Mouse (Mus musculus) thymus, postnatal 0 days (tissue): ENCODE measurements around the gene Erp27. TPM values are rescaled to one million over a fixed set of nuclear protein-coding genes. Genes with fewer than 3 reads are reported as not detected.

Experiments
- DNase-seq: peaks from one replicate; pipeline ENCODE4 v3.0.0-alpha.2; 2015; ENCODE audit warnings: low spot score
- polyA plus RNA-seq: library from polyadenylated mRNA; unstranded; fragments of >200 nt; fragmentation: Nextera tagmentation; extraction: Ambion mirVana; gene quantifications from 2 replicates; pipeline ENCODE4 v1.2.1, GENCODE M21; 2015

The Erp27 gene
- polyA plus RNA-seq, 1 experiment from 2014 or later: 1.1 TPM

- no peak for DNase-seq
Observed at GRCm38 (mm10) chr6:136868921-136869320, 53.1 kb downstream of the Erp27 start.

GRCm38 (mm10) chr6:136866150-136866549, 55.8 kb downstream of the Erp27 start:
- no peak for DNase-seq

GRCm38 (mm10) chr6:136865360-136865759, 56.6 kb downstream of the Erp27 start:
- DNase-seq: no peak

- DNase-seq: peak; percentile 70
Observed at GRCm38 (mm10) chr6:136861020-136861419, 61.0 kb downstream of the Erp27 start.

GRCm38 (mm10) chr6:136858420-136858819, 63.6 kb downstream of the Erp27 start:
- DNase-seq: no peak

GRCm38 (mm10) chr6:136857873-136858260, 64.1 kb downstream of the Erp27 start:
- DNase-seq: no peak

Other genes starting within 250 kb of the Erp27 start
- gene Gucy2c, start 140.4 kb downstream of the Erp27 start, polyA plus RNA-seq: 0.29 and 0.30 TPM in 2 replicates
- gene Hist4h4, start 117.8 kb downstream of the Erp27 start, polyA plus RNA-seq: 1.3 and 2.0 TPM in 2 replicates
- gene H2afj, start 113.9 kb downstream of the Erp27 start, polyA plus RNA-seq: 341 and 352 TPM in 2 replicates
- gene BC049715, start 94.6 kb downstream of the Erp27 start, polyA plus RNA-seq: 2.1 and 3.0 TPM in 2 replicates
- 88.9 and 90.5 TPM in 2 replicates for gene Wbp11, start 93.9 kb downstream of the Erp27 start, polyA plus RNA-seq
- 0.16 TPM in 1 of 2 replicates, not detected in the other for gene Smco3, start 86.7 kb downstream of the Erp27 start, polyA plus RNA-seq
- 15.4 and 19.2 TPM in 2 replicates for gene Art4, start 64.4 kb downstream of the Erp27 start, polyA plus RNA-seq
- 53.9 and 64.3 TPM in 2 replicates for gene Mgp, start 46.4 kb downstream of the Erp27 start, polyA plus RNA-seq
- 0.75 and 0.89 TPM in 2 replicates for gene Pde6h, start 1.7 kb upstream of the Erp27 start, polyA plus RNA-seq
- 966 and 1,117 TPM in 2 replicates for gene Arhgdib, start 19.7 kb upstream of the Erp27 start, polyA plus RNA-seq
- gene Rerg, start 248.3 kb upstream of the Erp27 start, polyA plus RNA-seq: 1.6 TPM in 2 replicates